Mouse (Mus musculus): ENCODE measurements around the gene Sec14l3.
"Not testable (repeated sequence)": the region's sequence is repeated elsewhere in the genome, so short reads cannot be mapped to it uniquely, and the experiment has no call there.

Sec14l3 gene

GRCm38 (mm10) chr11:4064627-4065122, at the start of gene Sec14l3:
Gene Sec14l3, plus strand, starts transcription at chr11:4064841.
- DNase-seq (ENCODE audit: low read depth, low spot score), result no peak

DNA sequence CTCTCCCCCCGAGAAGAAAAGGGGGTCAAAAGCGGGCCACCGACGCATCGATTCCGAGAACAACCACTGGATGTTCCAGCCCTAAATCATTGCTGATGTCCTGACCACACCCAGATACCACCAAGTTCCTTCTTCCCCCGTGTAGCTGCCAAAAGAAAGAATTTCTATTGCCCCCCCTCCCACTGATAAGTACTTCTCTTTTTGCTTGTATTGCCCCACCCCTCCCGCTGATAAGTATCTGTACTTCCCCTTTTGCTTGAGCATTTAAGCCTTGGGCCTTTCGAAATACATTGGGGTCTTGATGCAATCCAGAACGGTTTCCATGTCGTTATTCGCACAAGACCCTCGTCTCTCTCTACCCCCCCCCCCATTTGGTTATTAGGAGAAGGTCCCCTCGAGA, 48.8 kb upstream of the Sec14l3 start:
- DNase-seq (ENCODE audit: low read depth, low spot score), result not testable (repeated sequence)

- DNase-seq (ENCODE audit: low read depth, low spot score), result not testable (repeated sequence)
Measured at GRCm38 (mm10) chr11:4022111-4022510, 42.5 kb upstream of the Sec14l3 start.

DNA sequence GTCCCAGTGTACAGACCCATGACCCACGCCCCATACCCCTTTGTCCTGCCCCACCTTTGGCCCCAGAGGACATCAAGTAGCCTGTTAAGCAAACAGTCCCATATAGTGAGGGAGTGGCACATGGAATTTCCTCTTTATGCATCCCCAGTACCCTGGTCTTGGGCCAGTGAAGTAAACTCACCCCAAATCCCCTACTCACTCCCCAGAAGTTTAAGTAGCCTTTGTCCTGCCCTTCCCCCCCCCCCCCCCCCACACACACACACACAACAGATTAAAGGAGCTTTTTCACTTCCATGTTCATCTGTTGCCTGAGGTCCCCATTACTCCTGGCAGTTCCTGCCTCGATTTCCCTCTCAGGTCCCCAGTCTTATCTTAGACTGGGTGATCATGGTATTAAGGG, 41.3 kb upstream of the Sec14l3 start:
- no peak for DNase-seq (ENCODE audit: low read depth, low spot score)

GRCm38 (mm10) chr11:4027066-4027465, 37.6 kb upstream of the Sec14l3 start:
- DNase-seq (ENCODE audit: low read depth, low spot score), result no peak

GRCm38 (mm10) chr11:4027561-4028334, 36.9 kb upstream of the Sec14l3 start:
- no peak for DNase-seq (ENCODE audit: low read depth, low spot score)

DNA sequence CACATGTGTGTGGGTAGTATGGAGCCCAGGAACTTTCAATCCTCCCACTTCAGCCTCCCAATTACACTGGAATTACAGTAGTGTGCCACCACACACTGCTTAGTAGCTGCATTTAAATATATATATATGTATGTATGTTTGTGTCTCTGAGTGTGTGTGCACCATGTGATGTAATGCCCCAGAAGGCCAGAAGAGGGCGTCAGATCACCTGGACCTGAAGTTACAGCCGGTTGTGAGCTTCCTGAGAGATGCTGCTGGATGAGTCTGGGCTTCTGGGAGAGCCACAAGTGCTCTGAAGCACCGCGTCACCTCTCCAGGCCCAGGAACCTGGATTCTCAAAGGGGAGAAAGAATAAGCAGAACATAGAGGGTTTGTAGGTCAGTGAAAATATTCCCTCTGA, 35.3 kb upstream of the Sec14l3 start:
- DNase-seq (ENCODE audit: low read depth, low spot score), result no peak

DNA sequence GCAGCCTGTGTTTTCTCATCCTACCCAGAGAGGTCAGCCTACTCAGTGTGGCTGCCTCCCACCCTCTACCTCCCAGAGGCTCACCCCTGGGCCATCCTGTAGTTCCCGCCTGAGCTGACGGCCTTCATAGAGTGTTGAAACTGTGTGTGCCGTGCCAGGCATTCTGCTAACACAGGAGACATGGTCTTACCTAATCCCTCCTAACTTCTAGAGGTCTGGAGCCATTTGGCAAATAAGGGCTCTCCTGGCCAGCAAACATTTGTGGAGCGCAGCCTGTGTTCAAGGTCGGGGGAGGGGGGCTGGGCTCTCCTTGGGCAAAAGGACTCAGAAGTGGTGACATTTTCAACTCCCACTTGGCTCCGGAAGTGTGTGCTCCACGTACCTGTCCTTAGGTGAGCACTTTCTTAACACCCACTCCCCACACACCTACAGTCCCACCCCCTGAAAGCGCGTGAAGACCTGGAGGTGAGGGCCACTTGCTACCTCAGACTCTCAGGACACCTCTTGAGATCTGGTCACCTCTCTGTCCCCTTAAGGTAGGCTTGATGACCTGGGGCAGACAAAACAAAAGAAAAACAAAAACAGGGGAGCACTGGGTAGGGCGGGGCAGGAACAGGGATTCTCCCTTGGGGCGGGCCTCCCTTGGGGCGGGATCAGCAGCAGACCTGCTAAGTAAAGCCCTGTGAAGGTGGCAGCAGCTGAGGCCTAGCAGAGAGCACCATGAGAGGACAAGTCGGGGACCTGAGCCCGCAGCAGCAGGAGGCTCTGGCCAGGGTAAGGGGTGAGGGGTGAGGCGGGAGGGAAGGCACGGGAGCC, 33.3 kb upstream of the Sec14l3 start, which contains the start of gene Sec14l4:
TSS of gene Sec14l4 (plus strand) at position 337 of the 816 bp plus-strand sequence.
- DNase-seq (ENCODE audit: low read depth, low spot score), result no peak

DNA sequence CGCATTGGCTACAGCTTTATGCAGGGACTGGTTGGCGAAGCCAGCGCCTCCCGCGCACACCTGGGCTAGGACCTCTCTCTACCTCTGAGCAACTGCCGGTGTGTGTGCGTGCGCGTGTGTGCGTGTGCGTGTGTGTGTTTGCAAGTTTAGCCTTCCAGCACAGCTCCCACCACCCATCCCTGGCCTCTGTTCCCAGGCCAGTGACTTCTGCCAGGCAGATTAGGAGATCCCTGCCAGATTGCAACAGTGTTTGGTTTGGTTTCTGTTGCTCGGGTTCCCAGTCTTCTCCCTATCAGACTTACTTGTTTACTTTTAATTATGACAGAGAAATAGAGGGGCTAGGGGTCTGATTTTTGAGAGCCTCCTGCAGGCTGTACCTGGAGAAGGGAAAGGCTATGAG, 32.7 kb upstream of the Sec14l3 start:
- no peak for DNase-seq (ENCODE audit: low read depth, low spot score)

DNA sequence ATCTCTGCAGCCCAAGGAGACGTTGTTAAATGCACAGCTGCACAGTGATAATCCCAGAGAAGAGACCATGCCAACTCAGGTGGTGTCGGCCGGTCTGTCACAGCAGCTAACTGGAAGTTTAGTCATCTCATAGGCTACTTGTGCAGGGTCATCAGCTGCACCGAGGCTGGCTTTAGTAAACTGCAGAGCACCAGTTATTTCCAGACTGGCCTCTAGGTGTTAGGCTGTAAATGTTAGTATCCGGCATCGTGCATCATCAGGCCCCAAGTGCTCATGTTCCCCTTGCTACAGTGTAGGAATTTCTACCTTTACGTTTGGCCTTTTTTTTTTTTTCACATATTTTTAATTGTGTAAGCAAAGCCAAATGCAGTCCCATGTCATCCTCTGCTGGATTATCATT, 31.2 kb upstream of the Sec14l3 start:
- DNase-seq (ENCODE audit: low read depth, low spot score), result no peak

GRCm38 (mm10) chr11:4034169-4034568, 30.5 kb upstream of the Sec14l3 start:
- no peak for DNase-seq (ENCODE audit: low read depth, low spot score)

GRCm38 (mm10) chr11:4035116-4035892, 29.3 kb upstream of the Sec14l3 start:
- no peak for DNase-seq (ENCODE audit: low read depth, low spot score)

DNA sequence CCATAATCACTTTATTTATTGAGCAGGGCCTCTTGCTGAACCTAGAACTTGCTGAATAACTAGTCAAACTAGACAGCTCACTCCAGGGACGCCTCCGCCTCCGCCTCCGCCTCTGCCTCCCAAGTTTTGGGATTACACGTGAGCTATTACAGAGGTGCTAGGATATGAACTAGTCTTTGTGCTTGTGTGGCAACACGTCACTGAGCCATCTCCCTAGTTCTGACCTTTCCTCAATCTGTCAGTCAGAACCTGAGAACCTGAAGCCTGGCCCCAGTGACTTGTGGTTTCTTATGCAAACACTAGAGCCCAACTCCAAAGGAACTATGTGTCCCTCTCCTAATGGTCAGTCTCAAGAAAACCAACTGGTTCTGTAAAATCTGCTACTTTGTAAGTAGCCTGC, 28.7 kb upstream of the Sec14l3 start:
- DNase-seq (ENCODE audit: low read depth, low spot score), result no peak

- no peak for DNase-seq (ENCODE audit: low read depth, low spot score)
Measured at GRCm38 (mm10) chr11:4036365-4037084, 28.1 kb upstream of the Sec14l3 start.

GRCm38 (mm10) chr11:4039951-4040350, 24.7 kb upstream of the Sec14l3 start:
- DNase-seq (ENCODE audit: low read depth, low spot score), result no peak

DNA sequence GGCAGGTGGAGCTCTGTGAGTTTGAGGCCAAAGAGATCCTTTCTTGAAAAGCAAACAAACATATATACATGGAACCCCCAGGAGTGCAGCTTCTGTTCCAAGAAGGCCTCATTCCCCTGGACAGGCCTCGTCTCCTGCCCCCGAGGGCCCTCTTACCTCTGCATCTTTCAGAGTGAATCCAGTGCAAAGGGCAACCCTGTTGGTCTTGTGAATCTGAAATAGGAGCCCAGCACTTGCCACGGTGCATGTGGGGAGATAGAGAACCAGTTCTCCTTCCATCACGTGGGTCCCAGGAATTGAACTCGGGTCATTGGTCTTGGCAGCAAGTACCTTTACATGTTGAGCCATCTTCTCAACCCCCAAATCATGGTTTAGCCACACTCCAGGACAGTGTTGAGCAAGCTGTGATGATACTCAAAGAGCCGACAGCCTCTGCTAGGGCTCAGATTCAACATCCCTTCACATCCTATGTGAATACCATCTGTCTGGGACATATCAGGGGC, 23.5 kb upstream of the Sec14l3 start:
- DNase-seq (ENCODE audit: low read depth, low spot score), result no peak

DNA sequence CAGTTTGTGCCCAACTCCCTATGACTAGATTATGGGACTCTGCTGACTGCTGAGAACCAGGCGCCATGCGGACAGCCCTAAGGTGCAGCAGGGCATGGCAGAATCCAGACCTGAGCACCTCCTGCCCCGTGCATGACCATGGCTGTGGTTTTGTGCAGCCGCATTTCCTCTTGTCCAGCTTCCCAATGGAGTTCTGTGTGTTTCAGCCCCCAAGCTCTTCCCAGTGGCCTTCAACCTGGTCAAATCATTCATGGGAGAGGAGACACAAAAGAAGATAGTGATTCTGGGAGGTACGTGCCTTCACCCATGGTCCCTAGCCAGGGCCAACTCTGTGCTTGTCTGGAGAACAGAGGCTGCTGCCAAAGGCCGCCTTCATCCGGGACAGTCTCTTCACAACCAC, 21.6 kb upstream of the Sec14l3 start:
- DNase-seq (ENCODE audit: low read depth, low spot score), result no peak

GRCm38 (mm10) chr11:4046526-4046925, 18.1 kb upstream of the Sec14l3 start:
- DNase-seq (ENCODE audit: low read depth, low spot score), result no peak

DNA sequence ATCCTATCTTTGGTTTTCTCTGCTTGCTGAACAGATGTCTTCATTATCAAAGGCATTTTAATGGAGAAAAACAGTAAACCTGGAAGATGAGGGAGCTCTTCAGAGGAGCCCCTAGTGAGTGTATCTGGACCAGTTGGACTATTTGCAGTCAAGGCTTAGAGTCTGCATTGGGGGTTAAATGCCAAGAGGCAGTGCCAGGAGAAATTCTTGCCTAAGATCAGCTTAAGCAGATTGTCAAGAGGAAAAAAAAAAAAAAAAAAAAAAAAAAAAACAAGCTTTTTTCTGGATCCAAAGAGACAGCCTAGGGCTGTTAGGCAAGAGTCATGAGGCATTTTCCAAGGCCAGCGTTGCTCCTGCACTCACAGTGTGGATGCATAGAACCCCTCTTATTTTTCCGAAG, 16.9 kb upstream of the Sec14l3 start:
- DNase-seq (ENCODE audit: low read depth, low spot score), result no peak

DNA sequence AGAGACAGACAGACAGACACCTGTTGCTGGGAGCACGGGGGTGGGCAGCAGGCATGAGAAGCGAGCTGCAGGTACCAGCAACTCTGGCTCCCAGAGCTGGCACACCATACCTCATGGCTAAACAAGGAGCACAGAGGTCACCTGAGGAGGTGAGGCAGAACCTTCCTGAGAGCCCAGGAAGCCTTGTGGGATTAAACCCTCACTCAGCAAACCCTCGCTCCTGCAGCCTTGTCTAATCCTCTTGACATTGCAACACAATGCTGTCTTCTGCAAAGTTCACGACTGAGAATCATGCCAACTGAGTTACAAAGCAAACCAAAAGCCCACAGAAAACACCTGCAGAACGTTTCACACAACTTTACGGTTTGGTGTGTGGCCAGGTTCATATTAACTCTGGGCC, 16.2 kb upstream of the Sec14l3 start:
- no peak for DNase-seq (ENCODE audit: low read depth, low spot score)

- peak; percentile 62 for DNase-seq (ENCODE audit: low read depth, low spot score)
Measured at GRCm38 (mm10) chr11:4053586-4053985, 11.1 kb upstream of the Sec14l3 start.

Measured in CD4-positive helper T cell, adult 2 months (primary cell).